Mouse (Mus musculus) CD8-positive naive resting alpha-beta T cell, adult 2 months (primary cell): ENCODE measurements around the gene Nccrp1.
"Not testable (repeated sequence)": the region's sequence is repeated elsewhere in the genome, so short reads cannot be mapped to it uniquely, and the experiment has no call there.

Experiments
- DNase-seq, 2 experiments: peaks; one replicate each; pipeline ENCODE4 v3.0.0; 2022; ENCODE audit warnings: low read depth in 2 of 2, low spot score in 2 of 2

Nccrp1 gene

DNA sequence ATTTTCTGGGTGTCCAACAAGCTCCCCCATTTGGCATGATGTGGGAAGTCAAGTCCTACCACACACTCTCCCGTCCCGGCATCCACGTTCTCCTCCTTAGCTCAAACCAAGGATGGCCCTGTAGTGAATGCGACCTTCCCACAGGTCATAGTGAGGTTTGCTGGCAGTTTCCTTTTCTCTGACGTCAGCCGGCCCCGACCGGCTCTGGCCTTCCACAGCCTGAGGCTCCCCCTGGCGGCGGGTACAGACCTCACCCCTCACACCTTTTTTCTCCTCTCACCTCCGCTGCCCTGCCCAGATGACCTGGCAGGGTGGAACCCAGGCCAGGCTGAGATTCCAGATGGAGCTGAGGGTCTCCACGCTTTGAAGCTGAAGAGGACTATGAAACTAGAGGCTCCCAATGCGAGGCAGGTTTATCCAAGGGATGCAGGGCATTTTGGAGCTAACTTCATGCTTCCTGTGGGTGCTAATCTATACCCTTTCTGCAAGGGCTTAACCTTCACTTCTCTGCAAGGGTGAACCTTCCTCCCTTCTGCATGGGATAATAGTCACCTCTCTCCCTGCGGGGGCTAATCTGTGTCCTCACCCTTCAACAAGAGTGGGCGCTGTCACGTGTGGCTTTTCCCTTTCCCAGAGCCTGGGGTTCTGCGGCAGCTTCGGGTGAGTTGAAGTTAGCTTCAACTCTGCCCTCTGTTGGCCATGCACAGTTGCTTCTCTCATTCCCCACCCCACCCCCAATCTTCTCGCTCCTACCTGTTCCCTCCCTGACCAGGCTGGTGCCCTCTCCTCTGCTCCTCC is 18.9 kb downstream of the Nccrp1 start:
- DNase-seq: peak; percentile 75 to 85

DNA sequence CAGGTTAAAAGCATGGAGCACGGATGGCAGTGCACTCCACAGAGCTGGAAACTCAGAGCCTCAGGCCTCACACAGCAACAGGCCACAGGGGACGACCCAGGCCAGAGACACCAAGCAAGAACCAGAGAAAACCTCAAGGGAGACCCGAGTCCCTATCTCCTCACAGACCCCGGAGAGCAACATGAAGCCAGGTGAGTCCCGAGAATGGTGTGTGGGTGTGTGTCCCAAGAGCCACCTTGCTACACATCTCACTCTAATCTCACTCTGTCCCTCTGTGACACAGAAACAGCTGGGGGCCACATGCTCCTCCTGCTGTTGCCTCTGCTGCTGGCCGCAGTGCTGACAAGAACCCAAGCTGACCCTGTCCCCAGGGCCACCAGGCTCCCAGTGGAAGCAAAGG is 24.5 kb downstream of the Nccrp1 start, which contains the start of gene Ifnl3:
Gene Ifnl3 (plus strand): TSS at position 301 of the 400 bp plus-strand sequence.
- not testable (repeated sequence) for DNase-seq

DNA sequence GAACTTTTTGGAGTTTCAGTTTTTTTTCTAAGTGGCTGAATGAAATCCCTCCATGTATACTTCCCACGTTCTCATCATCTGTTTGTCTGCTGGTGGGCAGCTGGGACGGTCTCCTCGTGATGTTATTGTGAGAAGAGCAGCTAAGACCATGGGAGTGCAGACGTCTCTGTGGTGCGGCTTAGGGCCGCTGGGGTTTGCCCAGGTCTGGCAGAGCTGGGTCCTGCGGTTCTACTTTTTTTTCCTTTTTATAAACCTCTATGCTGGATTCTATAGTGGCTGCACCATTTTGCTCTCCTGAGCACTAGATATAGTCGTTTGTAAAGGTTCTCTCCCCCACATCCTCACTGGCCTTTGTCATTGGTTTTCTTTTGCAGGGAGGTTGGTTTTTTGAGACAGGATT is 35.6 kb downstream of the Nccrp1 start:
- no peak for DNase-seq

DNA sequence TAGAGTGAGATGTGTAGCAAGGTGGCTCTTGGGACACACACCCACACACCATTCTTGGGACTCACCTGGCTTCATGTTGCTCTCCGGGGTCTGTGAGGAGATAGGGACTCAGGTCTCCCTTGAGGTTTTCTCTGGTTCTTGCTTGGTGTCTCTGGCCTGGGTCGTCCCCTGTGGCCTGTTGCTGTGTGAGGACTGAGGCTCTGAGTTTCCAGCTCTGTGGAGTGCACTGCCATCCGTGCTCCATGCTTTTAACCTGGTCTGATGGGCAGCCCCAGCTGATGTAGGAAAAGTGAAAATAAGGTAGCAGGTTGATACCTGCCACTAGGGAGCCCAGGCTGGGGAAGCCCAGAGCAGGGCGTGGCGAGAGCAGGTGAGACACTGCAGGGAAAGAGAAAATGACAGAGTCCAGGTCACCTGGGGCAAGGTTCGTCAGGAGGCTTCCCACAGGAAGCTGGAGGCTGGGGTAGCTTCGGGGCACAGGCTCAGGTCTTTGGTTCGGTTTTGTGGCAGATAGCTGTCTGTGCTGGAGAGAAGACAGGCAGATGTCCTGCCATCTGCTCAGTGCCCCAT is 36.6 kb downstream of the Nccrp1 start, which contains the start of gene Ifnl2:
Gene Ifnl2 (minus strand): TSS at position 51 of the 570 bp plus-strand sequence.
- not testable (repeated sequence) for DNase-seq

DNA sequence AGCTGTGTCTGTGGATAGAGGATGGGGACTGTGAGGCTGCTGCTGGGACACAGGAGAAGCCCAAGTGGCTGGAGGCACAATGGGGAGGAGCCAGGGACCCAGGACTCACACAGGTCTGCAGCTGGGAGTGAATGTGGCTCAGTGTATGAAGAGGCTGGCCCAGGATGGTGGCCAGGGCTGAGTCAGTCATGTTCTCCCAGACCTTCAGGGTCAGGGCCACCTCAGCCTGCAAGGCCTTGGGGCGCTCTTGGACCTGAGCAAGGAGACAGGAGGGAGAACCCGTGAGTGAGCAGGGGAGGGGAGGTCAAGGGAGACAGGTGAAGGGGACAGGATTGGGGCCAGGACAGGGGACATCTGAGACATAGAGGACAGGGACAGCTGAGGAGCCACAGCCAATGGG is 37.9 kb downstream of the Nccrp1 start:
- DNase-seq: not testable (repeated sequence)

DNA sequence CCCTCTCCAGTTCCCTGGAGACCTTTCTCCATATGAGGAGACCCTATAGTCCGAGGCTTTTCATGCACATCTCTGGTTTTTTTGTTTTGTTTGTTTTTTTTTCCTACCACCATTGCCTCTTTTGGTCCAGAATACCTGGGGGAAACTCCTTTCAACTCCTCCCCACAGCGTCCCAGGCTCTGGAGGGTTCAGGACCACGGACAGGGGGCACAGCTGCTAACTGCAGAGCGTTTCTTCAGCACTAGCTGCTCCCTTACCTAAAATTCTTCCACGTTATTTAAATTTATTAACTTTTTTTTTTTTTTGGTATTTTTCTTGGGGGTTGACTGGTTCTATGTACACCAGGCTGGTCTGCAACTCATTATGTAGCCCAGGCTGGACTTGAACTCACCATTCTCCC is 41.5 kb downstream of the Nccrp1 start:
- no peak for DNase-seq

DNA sequence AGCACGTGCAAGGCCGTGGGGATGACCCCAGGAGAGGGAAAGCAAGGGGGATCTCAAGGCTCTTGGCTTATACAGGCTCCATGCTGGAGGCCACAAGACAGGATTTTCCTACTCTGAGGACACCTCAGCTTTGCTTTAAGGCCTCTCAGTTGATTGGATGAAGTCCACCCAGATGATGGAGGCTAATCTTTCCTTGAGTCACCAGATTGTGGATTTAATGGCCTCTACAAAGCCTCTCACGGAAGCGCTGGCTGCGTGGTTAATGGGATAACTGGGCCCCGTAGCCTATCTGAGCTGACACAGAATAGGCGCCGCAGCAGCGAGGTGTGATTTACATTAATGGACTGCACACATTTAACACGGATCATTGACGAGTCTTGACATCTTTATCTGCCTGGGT is 51.6 kb downstream of the Nccrp1 start:
- no peak for DNase-seq
